Mouse (Mus musculus) gastrocnemius, postnatal 4 days (tissue): ENCODE data around the gene Arhgap40. TPM values are rescaled to one million over a fixed set of nuclear protein-coding genes. Genes with fewer than 3 reads are reported as not detected.

Experiments used
- total RNA-seq, 2 experiments: library from RNA; stranded (reverse); gene quantifications; 2 replicates each; pipeline ENCODE4 v1.2.3; 2021

Gene Arhgap40
- total RNA-seq, 2 experiments from 2014 or later, result not detected

Other genes starting within 250 kb of the Arhgap40 start
- gene Lbp, start 206.3 kb upstream of the Arhgap40 start, total RNA-seq, result 10 to 100 TPM in 1 of 2 experiments, 1 to 10 TPM in 1; 10.0 to 10.9 TPM
- under 1 TPM; 0.13 to 0.15 TPM for gene Snhg11, start 137.2 kb upstream of the Arhgap40 start, total RNA-seq
- gene Ralgapb, start 102.9 kb upstream of the Arhgap40 start, total RNA-seq, result 10 to 100 TPM; 25.6 to 27.4 TPM
- gene Adig, start 10.2 kb upstream of the Arhgap40 start, total RNA-seq, result 1 to 10 TPM; 6.8 to 7.6 TPM
- not detected for gene Slc32a1, start 98.0 kb downstream of the Arhgap40 start, total RNA-seq
- 1 to 10 TPM; 7.3 to 9.0 TPM for gene Actr5, start 112.1 kb downstream of the Arhgap40 start, total RNA-seq
- gene Ppp1r16b, start 152.6 kb downstream of the Arhgap40 start, total RNA-seq, result 1 to 10 TPM; 8.3 to 9.1 TPM